Mouse (Mus musculus) layer of hippocampus, adult 8-10 months (tissue): ENCODE results near the gene Cdh1. TPM values are rescaled to one million over a fixed set of nuclear protein-coding genes. Genes with fewer than 3 reads are reported as not detected.

Experiments used
- DNase-seq, 2 experiments: peaks; one replicate each; pipeline ENCODE4 v3.0.0; 2022; ENCODE audit warnings: low spot score in 2 of 2
- total RNA-seq, 4 experiments: library from RNA; stranded (reverse); gene quantifications; 2 replicates each; pipeline ENCODE4 v1.2.4; 2022

Gene Cdh1
- total RNA-seq, 4 experiments from 2014 or later, result 1.1 to 3.0 (median 1.2) TPM

- no peak for DNase-seq
Observed at GRCm38 (mm10) chr8:106646731-106647130, 43.6 kb downstream of the Cdh1 start.

DNA sequence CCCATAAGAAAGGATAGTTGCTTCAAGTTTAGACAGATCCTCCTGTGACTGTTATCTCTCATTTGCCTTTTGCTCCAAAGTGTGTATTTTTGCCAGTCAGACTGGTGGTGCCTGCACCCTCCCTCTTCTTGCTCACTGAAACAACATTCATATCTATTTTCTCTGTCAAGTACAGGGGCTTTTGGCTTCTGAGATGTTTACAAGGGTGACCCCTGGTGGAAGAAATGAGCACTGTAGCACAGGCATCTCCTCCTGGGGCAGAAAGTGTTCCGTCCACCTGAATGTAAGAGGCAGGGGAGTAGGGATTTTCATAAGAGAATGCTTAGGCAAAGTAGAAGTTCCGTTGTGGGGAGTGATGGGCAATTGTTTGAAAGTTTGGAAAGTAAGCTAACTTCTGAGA is 44.2 kb downstream of the Cdh1 start:
- peak; percentile 47 to 86 for DNase-seq

- no peak for DNase-seq
Observed at GRCm38 (mm10) chr8:106648421-106648820, 45.3 kb downstream of the Cdh1 start.

GRCm38 (mm10) chr8:106651994-106652393 is 48.8 kb downstream of the Cdh1 start:
- DNase-seq, result no peak

GRCm38 (mm10) chr8:106656046-106656445 is 52.9 kb downstream of the Cdh1 start:
- DNase-seq, result no peak

- DNase-seq, result no peak
Observed at GRCm38 (mm10) chr8:106672786-106673185, 69.6 kb downstream of the Cdh1 start.

DNA sequence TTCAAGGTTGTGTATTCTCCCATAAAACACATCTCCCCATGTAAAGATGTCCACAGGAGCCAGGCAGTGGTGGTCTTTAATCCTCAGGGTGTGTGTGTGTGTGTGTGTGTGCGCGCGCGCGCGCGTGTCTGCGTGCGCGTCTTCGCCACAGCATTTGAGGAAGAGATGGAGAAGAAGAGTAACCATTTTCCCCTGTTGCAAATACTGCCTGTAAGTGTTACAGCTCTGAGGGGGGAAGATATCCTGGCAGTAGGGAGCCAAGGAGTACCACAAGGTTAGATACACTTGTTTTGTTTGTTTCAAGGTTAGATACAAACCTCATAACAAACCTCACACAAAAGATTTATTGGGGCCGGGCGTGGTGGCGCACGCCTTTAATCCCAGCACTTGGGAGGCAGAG is 71.2 kb downstream of the Cdh1 start:
- no peak for DNase-seq

DNA sequence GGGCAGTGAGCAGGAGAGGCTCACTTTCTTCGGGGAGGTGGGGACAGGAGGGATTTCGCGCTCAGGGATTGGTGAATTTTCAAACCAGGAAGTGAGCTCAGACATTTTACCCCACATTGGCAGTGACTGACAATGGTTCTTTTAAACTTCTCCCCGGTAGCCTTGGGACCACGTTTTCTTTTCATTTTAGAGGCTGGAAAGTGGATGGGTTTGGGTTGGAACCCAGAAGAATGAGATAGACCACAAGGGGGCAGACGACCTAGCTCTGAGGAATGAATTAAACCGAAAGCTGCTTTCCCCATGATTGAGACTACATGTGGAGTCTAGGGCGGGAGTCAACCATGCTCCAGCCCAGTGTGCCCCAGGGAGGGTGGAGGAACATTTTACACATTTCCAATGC is 71.7 kb downstream of the Cdh1 start:
- DNase-seq, result no peak

DNA sequence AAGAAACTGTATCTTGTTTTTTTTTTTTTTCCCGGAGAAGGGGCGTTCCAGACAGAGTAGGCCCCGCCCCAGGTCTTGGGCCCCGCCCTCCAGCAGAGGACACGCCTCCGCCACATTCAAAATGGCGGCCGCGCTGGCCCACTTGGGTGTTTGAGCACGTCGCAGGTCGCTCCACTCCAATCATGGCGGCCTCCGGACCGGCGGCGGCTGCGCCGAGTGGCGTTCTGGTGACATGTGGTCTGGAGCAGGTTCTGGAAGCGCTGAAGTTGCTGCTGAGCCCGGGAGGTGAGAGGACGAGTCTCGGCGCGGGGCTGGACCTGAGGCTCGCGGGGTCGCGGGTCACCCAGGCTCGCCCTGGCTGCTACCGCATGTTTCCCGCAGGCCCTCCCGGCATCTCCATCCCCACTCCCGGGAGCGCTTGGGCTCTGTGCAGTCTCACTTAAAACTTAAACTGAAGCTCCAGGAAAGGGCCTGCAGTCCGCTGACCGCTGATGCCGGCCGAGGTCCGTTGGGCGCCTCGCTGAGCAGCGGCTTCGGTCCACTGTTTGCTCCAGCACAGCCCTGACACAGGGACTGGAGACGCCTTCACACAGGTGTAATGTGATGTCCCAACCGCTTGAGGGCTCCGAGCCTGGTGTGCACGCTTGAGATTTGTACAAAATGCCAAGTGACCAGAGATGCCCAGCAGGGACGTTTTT is 80.0 kb downstream of the Cdh1 start, which contains the start of gene Tango6:
Gene Tango6 (plus strand): TSS at position 98 of the 698 bp plus-strand sequence.
- DNase-seq, result peak; percentile 83 to 89

DNA sequence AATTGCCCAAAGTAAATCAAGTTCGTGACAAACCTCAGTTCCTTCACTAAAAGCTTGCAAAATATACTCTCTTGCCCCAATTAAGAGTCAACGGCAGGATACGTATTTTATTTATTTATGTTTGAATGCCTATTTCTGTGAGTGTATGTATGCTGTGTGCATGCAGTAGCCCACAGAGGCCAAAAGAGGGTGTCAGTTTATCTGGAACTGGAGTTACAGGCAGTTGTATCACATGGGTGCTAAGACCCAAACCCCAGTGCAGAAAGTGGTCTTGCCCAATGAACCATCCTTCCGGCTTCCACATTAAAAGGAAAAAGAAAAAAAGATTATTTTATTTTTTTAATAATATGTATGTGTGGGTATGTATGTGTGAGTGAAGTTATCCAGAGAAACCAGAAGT is 81.2 kb downstream of the Cdh1 start:
- DNase-seq, result no peak

DNA sequence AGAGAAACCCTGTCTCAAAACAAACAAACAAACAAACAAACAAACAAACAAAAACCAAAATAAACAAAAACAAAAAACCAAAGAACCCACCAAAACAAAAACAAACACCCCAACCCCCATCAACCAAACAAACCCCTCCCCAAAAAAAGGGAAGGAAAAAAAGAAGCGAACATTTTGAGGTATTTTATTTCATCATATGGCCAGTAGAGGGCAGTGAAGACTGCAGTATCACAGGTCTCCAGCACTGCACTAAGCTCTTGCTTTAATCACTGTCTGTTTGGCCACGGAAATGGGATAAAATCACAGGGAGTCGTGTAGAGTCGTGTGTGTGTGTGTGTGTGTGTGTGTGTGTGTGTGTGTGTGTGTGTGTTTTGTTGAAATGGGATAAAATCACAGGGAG is 84.3 kb downstream of the Cdh1 start:
- DNase-seq, result no peak

DNA sequence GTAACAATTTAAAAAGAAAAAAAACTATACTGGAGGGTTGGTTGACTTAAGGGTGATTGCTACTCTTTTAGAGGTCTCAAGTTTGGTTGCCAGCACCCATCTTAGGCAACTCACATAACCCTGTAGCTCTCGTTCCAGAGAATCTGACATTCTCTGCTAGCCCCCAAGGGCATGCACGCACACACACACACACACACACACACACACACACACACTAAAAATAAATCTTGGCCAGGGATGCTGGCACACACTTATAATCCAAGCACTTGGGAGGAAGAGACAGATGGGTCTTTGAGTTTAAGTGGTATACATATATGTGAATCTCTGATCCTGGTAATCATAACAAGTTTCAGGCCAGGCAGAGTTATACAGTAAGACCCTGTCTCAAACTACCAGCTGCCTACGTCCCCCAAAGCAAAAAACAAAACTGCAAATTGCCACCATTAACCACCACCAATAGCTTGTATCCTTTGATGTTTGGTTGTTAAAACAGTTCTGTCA is 94.6 kb downstream of the Cdh1 start:
- no peak for DNase-seq

DNA sequence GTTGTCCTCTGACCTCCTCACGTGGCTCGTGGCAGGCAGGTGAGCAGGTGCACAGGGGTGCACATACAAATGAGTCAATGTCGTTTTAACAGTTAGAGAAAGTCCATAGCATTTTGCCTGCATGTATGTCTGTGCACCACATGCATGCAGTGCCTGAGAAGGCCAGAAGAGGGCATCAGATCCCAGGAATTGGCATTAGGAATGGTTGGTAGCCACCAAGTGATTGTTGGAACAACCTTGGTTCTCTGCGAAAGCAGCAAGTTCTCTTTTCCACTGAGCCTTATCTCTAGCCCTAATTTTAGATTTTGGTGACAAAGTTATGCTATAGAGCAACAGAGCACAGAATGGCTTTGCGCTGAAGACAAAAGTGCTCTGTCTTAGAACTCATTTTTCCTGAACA is 96.4 kb downstream of the Cdh1 start:
- DNase-seq, result peak; percentile 21 to 69

- no peak for DNase-seq
Observed at GRCm38 (mm10) chr8:106700131-106700530, 97.0 kb downstream of the Cdh1 start.

DNA sequence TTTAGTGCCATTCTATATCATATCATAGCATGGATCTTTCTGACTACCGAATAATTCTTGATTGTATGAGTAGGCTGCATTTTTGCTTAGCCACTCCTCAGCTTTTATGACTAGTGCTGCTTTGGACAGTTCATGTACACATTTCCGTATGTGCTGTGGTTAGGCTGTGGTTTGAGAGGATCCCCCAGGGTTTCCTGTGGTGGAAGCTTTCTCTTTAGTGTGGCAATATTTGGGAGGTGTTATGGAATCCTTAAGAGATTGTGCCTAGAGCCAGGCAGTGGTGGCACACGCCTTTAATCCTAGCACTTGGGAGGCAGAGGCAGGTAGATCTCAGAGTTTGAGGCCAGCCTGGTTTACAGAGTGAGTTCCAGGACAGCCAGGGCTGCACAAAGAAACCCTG is 98.2 kb downstream of the Cdh1 start:
- DNase-seq, result no peak

DNA sequence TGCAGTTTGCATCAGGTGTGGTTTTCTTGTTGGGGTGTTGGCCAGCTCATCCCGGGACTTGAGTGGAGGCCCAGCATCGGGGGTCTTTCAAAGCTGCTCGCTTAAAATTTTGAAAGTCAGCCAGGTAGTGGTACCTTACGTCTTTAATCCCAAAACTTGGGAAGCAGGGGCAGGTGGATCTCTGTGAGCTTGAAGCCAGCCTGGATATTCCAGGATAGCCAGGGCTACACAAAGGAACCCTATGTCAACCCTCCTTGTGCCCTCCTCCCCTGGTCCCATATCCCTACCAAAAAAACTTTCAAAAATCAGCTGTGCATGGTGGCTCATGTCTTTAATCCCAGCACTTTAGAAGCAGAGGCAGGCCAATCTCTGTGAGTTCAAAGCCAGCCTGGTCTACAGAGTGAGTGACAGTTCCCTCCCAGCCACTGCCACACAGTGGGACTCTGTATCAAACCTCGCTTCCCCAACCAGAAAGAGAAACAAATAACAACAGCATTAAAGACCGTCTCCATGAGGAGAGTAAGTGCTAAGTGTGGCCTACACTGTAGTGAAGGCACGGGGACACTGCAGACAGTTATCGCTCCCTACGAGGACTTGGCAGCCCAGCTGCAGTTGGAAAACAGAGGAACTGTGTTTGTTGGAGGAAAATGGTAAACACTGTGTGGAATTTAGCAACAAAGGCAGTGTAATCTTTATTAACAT is 101.2 kb downstream of the Cdh1 start:
- DNase-seq, result no peak

GRCm38 (mm10) chr8:106704901-106705321 is 101.8 kb downstream of the Cdh1 start:
- DNase-seq, result peak; percentile 28 to 40

DNA sequence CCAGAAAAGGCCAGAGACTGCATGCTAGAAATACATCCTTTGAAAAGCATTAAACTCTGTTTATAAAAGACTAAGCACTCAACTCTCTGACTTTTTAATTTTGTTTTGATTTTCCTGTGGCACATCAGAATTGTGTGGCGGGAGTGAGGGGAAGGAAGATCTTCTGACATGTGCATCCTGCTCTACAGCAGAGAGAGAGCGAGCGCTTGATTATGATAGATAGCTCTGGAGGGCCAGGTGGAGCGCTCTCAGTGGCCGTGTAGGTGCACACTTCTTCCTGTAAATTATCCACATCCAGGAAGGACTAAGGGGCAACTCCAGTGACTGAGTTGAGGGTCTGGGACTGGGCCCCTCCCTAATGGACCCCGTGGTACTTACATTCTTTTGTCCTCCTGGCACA is 103.0 kb downstream of the Cdh1 start:
- DNase-seq, result no peak

DNA sequence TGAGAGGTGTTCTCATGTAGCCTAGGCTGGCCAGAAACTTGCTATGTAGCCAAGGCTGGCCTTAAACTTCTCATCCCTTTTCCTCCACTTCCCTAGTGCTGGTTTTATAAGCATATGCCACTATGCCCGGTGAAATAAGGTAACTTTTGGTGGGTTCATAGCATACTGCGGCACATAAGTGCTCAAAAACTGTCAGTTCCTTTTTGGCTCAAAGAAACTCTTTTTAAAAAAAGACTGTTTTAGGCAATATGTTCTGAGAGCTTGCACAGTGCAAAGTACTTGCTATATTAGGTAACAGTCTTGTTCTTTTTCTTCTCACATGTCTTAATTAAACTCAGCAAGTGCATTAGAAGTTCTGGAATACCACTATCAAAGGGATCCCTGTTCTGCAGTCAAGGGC is 106.9 kb downstream of the Cdh1 start:
- no peak for DNase-seq

GRCm38 (mm10) chr8:106712487-106712886 is 109.3 kb downstream of the Cdh1 start:
- no peak for DNase-seq

DNA sequence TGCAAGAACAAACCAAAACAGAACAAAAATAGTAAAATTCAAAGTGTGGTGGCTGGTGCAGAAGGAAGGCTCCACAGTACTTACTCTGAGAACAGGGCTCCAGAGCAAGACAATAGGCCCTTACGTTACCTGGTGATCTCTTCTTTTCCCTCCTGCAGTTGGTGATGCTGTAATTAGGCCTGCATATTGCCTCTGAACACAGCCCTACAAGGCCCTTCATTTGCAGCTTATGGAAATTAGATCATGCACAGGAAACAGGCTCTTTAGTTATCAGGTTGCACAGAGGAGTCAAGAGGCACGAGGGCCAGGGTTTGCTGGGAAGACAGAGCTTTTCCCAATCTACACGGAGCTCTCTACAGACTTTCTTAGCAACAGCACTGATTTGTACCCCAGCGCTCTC is 111.1 kb downstream of the Cdh1 start:
- no peak for DNase-seq

- peak; percentile 55 to 74 for DNase-seq
Observed at GRCm38 (mm10) chr8:106718091-106718500, 114.9 kb downstream of the Cdh1 start.
